Mouse (Mus musculus): ENCODE measurements around the gene Syt16. TPM values are rescaled to one million over a fixed set of nuclear protein-coding genes. Genes with fewer than 3 reads are reported as not detected.
A peak's percentile ranks its signal among the peaks of the same experiment; 100 is the strongest.

Gene Syt16
- total RNA-seq, 2 experiments from 2014 or later: 106 to 114 TPM

GRCm38 (mm10) chr12:74282846-74283245 lies 285.4 kb downstream of the Syt16 start:
- intact Hi-C loops (cut with DNase I): loop anchor here (5.0 to 10.0 kb wide), 2 partner anchors 51 to 108 kb away; no protein-coding TSS in a partner anchor
- no peak for DNase-seq (ENCODE audit: low spot score in 2 of 2)

- intact Hi-C loops (cut with DNase I): loop anchor here (5.0 to 10.0 kb wide), 2 partner anchors 52 to 109 kb away; no protein-coding TSS in a partner anchor
- DNase-seq (ENCODE audit: low spot score in 2 of 2): peak; percentile 97
These were observed 286.7 kb downstream of the Syt16 start for GRCm38 (mm10) chr12:74284020-74284684.

GRCm38 (mm10) chr12:74284685-74285054 lies 287.2 kb downstream of the Syt16 start:
- DNase-seq (ENCODE audit: low spot score in 2 of 2): peak; percentile 67 to 80
- intact Hi-C loops (cut with DNase I): loop anchor here (5.0 to 10.0 kb wide), 2 partner anchors 52 to 110 kb away; no protein-coding TSS in a partner anchor

GRCm38 (mm10) chr12:74290983-74291382 lies 293.5 kb downstream of the Syt16 start:
- intact Hi-C loops (cut with DNase I): loop anchor here (5.0 kb wide), 1 partner anchor 234 kb away; no protein-coding TSS in a partner anchor
- DNase-seq (ENCODE audit: low spot score in 2 of 2): no peak

GRCm38 (mm10) chr12:74293624-74294023 lies 296.2 kb downstream of the Syt16 start:
- peak; percentile 66 to 73 for DNase-seq (ENCODE audit: low spot score in 2 of 2)

GRCm38 (mm10) chr12:74296374-74296773 lies 298.9 kb downstream of the Syt16 start:
- intact Hi-C loops (cut with DNase I): loop anchor here (5.0 kb wide), 1 partner anchor 589 kb away; no protein-coding TSS in a partner anchor
- no peak for DNase-seq (ENCODE audit: low spot score in 2 of 2)

More at GRCm38 (mm10) chr12:74293624-74294023, 296.2 kb downstream of the Syt16 start:
- intact Hi-C loops (cut with DNase I): loop anchor here (5.0 kb wide), 1 partner anchor 236 kb away; no protein-coding TSS in a partner anchor

- intact Hi-C loops (cut with DNase I): no loop called here
- DNase-seq (ENCODE audit: low spot score in 2 of 2): no peak
These were observed 304.1 kb downstream of the Syt16 start for GRCm38 (mm10) chr12:74301559-74301958.

GRCm38 (mm10) chr12:74303418-74304294 lies 306.2 kb downstream of the Syt16 start:
- DNase-seq (ENCODE audit: low spot score in 2 of 2): peak in 1 of 2 experiments; percentile 90
- intact Hi-C loops (cut with DNase I): no loop called here

GRCm38 (mm10) chr12:74312611-74313010 lies 315.1 kb downstream of the Syt16 start:
- DNase-seq (ENCODE audit: low spot score in 2 of 2): no peak
- intact Hi-C loops (cut with DNase I): no loop called here

- intact Hi-C loops (cut with DNase I): no loop called here
- DNase-seq (ENCODE audit: low spot score in 2 of 2): no peak
These were observed 317.8 kb downstream of the Syt16 start for GRCm38 (mm10) chr12:74315221-74315620.

- intact Hi-C loops (cut with DNase I): loop anchor here (2.0 kb wide), 1 partner anchor 612 kb away; no protein-coding TSS in a partner anchor
- DNase-seq (ENCODE audit: low spot score in 2 of 2): no peak
These were observed 319.0 kb downstream of the Syt16 start, which contains the start of gene Gm11042 for GRCm38 (mm10) chr12:74316344-74316973. Gene Gm11042, minus strand, starts transcription at chr12:74316394.

- peak; percentile 75 to 77 for DNase-seq (ENCODE audit: low spot score in 2 of 2)
These were observed 319.7 kb downstream of the Syt16 start for GRCm38 (mm10) chr12:74316989-74317759.

GRCm38 (mm10) chr12:74320318-74320717 lies 322.9 kb downstream of the Syt16 start:
- intact Hi-C loops (cut with DNase I): loop anchor here (5.0 to 10.0 kb wide), 3 partner anchors 1067 to 1452 kb away; no protein-coding TSS in a partner anchor
- DNase-seq (ENCODE audit: low spot score in 2 of 2): peak; percentile 75 to 84

More at GRCm38 (mm10) chr12:74316989-74317759, 319.7 kb downstream of the Syt16 start:
- intact Hi-C loops (cut with DNase I): loop anchor here (2.0 kb wide), 1 partner anchor 612 kb away; no protein-coding TSS in a partner anchor

- DNase-seq (ENCODE audit: low spot score in 2 of 2): no peak
- intact Hi-C loops (cut with DNase I): loop anchor here (5.0 to 10.0 kb wide), 3 partner anchors 1065 to 1450 kb away; no protein-coding TSS in a partner anchor
These were observed 324.5 kb downstream of the Syt16 start for GRCm38 (mm10) chr12:74321981-74322380.

Other genes with a start within 250 kb of the Syt16 start
- 10 to 100 TPM; 62.0 to 67.4 TPM for gene Hif1a, start 96.3 kb upstream of the Syt16 start, total RNA-seq (2021)
- 10 to 100 TPM; 12.6 to 17.3 TPM for gene Gm49321, start 60.0 kb upstream of the Syt16 start, total RNA-seq (2021)
- 10 to 100 TPM; 36.7 to 42.4 TPM for gene Snapc1, start 33.2 kb upstream of the Syt16 start, total RNA-seq (2021)

Measured in left cerebral cortex, postnatal 14 days (tissue).